Mouse (Mus musculus): ENCODE data around the gene Tmod1. TPM values are rescaled to one million over a fixed set of nuclear protein-coding genes. Genes with fewer than 3 reads are reported as not detected.
A peak's percentile ranks its signal among the peaks of the same experiment; 100 is the strongest.

The Tmod1 gene
- 2.0 and 5.0 TPM in 2 replicates for polyA plus RNA-seq (2014; fragmentation: Nextera tagmentation; extraction: Ambion mirVana)

- under 1% methylated on average over 72 of the region's 72 CpGs for WGBS
- DNase-seq (peak; percentile 67), ATAC-seq (ENCODE audit: insufficient read depth) (peak; percentile 77)
- H3K27ac ChIP-seq (ENCODE audit: low read depth), result peak within 1 kb of the TSS; percentile 73
- H3K4me1 ChIP-seq (ENCODE audit: insufficient read depth), result no peaks in the 10 kb centered on the region
- H3K27me3 ChIP-seq (ENCODE audit: insufficient read depth, low read length), result peaks cover 42% of the 10 kb centered on the region
- no peaks in the 10 kb centered on the region for H3K9me3 ChIP-seq (ENCODE audit: low read depth, low read length)
- no peaks in the 10 kb centered on the region for H3K36me3 ChIP-seq (ENCODE audit: insufficient read depth)
- peak within 1 kb of the TSS; percentile 96 for H3K4me2 ChIP-seq
- H3K4me3 ChIP-seq (ENCODE audit: low read depth, low read length), result peak within 1 kb of the TSS; percentile 63
- no peak for TF ChIP-seq CTCF (IDR thresholded peaks at IDR 0.05; ENCODE audit: low read depth)
- H3K9ac ChIP-seq, result peak within 1 kb of the TSS; percentile 60
Measured at GRCm38 (mm10) chr4:46038892-46039751, at the start of gene Tmod1. Gene Tmod1 (plus strand): TSS chr4:46038935.

- no peak overlapping the region for H3K9ac ChIP-seq
- ATAC-seq (ENCODE audit: insufficient read depth), result no peak
- WGBS, result 27% methylated on average over 6 of the region's 6 CpGs
Measured at GRCm38 (mm10) chr4:45990427-45991135, 48.2 kb upstream of the Tmod1 start.

GRCm38 (mm10) chr4:45998536-45998935 is 40.2 kb upstream of the Tmod1 start:
- no peak overlapping the region for H3K4me3 ChIP-seq (ENCODE audit: low read depth, low read length)
- 78% methylated on average over 4 of the region's 4 CpGs for WGBS
- no peak for DNase-seq

More at GRCm38 (mm10) chr4:45990427-45991135, 48.2 kb upstream of the Tmod1 start:
- no peaks in the 10 kb centered on the region for H3K9me3 ChIP-seq (ENCODE audit: low read depth, low read length)
- no peak overlapping the region for H3K4me3 ChIP-seq (ENCODE audit: low read depth, low read length)
- H3K4me2 ChIP-seq, result no peak overlapping the region
- no peaks in the 10 kb centered on the region for H3K4me1 ChIP-seq (ENCODE audit: insufficient read depth)
- no peak overlapping the region; the same call in 1 of the 2 replicates for H3K27ac ChIP-seq (ENCODE audit: low read depth)
- H3K27me3 ChIP-seq (ENCODE audit: insufficient read depth, low read length), result no peaks in the 10 kb centered on the region
- peak; percentile 55 for DNase-seq
- TF ChIP-seq CTCF (IDR thresholded peaks at IDR 0.05; ENCODE audit: low read depth), result no peak
- peaks cover 8% of the 10 kb centered on the region; the same call in 1 of the 2 replicates for H3K36me3 ChIP-seq (ENCODE audit: insufficient read depth)

GRCm38 (mm10) chr4:46008142-46008793 is 30.5 kb upstream of the Tmod1 start:
- no peaks in the 10 kb centered on the region for H3K27me3 ChIP-seq (ENCODE audit: insufficient read depth, low read length)
- ATAC-seq (ENCODE audit: insufficient read depth) (no peak), DNase-seq (peak; percentile 46)
- H3K36me3 ChIP-seq (ENCODE audit: insufficient read depth), result no peaks in the 10 kb centered on the region
- H3K9ac ChIP-seq, result no peak overlapping the region
- no peak overlapping the region for H3K27ac ChIP-seq (ENCODE audit: low read depth)
- H3K4me2 ChIP-seq, result no peak overlapping the region
- H3K9me3 ChIP-seq (ENCODE audit: low read depth, low read length), result no peaks in the 10 kb centered on the region
- TF ChIP-seq CTCF (IDR thresholded peaks at IDR 0.05; ENCODE audit: low read depth), result no peak
- H3K4me3 ChIP-seq (ENCODE audit: low read depth, low read length), result no peak overlapping the region
- H3K4me1 ChIP-seq (ENCODE audit: insufficient read depth), result no peaks in the 10 kb centered on the region
- 74% methylated on average over 5 of the region's 5 CpGs for WGBS

More at GRCm38 (mm10) chr4:45998536-45998935, 40.2 kb upstream of the Tmod1 start:
- Histone ChIP-seq H3K9me3 (ENCODE audit: low read depth, low read length) (no peaks in the 10 kb centered on the region), H3K27me3 (ENCODE audit: insufficient read depth, low read length) (no peaks in the 10 kb centered on the region), H3K36me3 (ENCODE audit: insufficient read depth) (0 out of 2 replicates have a peak, but pooled peaks cover 3% of the 10 kb centered on the region), H3K4me1 (ENCODE audit: insufficient read depth) (no peaks in the 10 kb centered on the region), H3K4me2 (no peak overlapping the region), H3K9ac (no peak overlapping the region), H3K27ac (ENCODE audit: low read depth) (no peak overlapping the region)
- no peak for ATAC-seq (ENCODE audit: insufficient read depth)
- no peak for TF ChIP-seq CTCF (IDR thresholded peaks at IDR 0.05; ENCODE audit: low read depth)

GRCm38 (mm10) chr4:46011698-46012097 is 27.0 kb upstream of the Tmod1 start:
- Histone ChIP-seq H3K36me3 (ENCODE audit: insufficient read depth) (no peaks in the 10 kb centered on the region), H3K4me2 (no peak overlapping the region), H3K4me3 (ENCODE audit: low read depth, low read length) (no peak overlapping the region), H3K27me3 (ENCODE audit: insufficient read depth, low read length) (no peaks in the 10 kb centered on the region), H3K4me1 (ENCODE audit: insufficient read depth) (no peaks in the 10 kb centered on the region), H3K9ac (no peak overlapping the region), H3K27ac (ENCODE audit: low read depth) (no peak overlapping the region), H3K9me3 (ENCODE audit: low read depth, low read length) (no peaks in the 10 kb centered on the region)
- 92% methylated on average over 2 of the region's 2 CpGs for WGBS
- no peak for ATAC-seq (ENCODE audit: insufficient read depth)
- no peak for DNase-seq
- no peak for TF ChIP-seq CTCF (IDR thresholded peaks at IDR 0.05; ENCODE audit: low read depth)

GRCm38 (mm10) chr4:46015605-46016004 is 23.1 kb upstream of the Tmod1 start:
- no peaks in the 10 kb centered on the region for H3K9me3 ChIP-seq (ENCODE audit: low read depth, low read length)
- H3K9ac ChIP-seq, result no peak overlapping the region

More at GRCm38 (mm10) chr4:46015605-46016004, 23.1 kb upstream of the Tmod1 start:
- H3K4me1 ChIP-seq (ENCODE audit: insufficient read depth), result no peaks in the 10 kb centered on the region
- H3K36me3 ChIP-seq (ENCODE audit: insufficient read depth), result no peaks in the 10 kb centered on the region
- no peak for ATAC-seq (ENCODE audit: insufficient read depth)
- no peak for TF ChIP-seq CTCF (IDR thresholded peaks at IDR 0.05; ENCODE audit: low read depth)
- H3K27ac ChIP-seq (ENCODE audit: low read depth), result no peak overlapping the region
- DNase-seq, result no peak
- no peaks in the 10 kb centered on the region for H3K27me3 ChIP-seq (ENCODE audit: insufficient read depth, low read length)
- H3K4me3 ChIP-seq (ENCODE audit: low read depth, low read length), result no peak overlapping the region
- 77% methylated on average over 1 of the region's 1 CpGs for WGBS
- H3K4me2 ChIP-seq, result no peak overlapping the region
